Mouse (Mus musculus): ENCODE results near the gene Spin2f.
"Not testable (repeated sequence)": the region's sequence is repeated elsewhere in the genome, so short reads cannot be mapped to it uniquely, and the experiment has no call there.

DNA sequence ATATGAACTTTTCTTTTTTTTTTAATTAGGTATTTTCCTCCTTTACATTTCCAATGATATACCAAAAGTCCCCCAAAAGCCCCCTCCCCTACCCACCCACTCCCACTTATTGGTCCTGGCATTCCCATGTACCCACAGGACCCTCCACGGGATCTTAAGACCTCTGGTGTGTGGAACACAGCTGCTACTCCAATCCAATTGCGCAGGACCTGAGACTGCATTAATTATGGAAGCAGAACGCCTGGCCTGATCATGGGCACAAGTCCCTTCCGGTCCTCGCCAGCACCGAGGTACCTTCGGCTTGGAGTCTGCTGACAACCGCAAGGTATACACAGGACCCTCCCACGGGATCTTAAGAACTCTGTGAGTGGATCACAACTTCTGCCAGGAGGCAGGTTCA, 30.2 kb upstream of the Spin2f start:
- TF ChIP-seq CTCF (conservative IDR thresholded peaks at IDR 0.05; ENCODE audit: low read length); POU5F1 (IDR thresholded peaks at IDR 0.05; ENCODE audit: borderline replicate concordance, low read length): not testable (repeated sequence)
